Mouse (Mus musculus): ENCODE measurements around the gene Drosha. TPM values are rescaled to one million over a fixed set of nuclear protein-coding genes. Genes with fewer than 3 reads are reported as not detected.

Gene Drosha
- total RNA-seq, 2 experiments from 2014 or later: 90.3 to 92.2 TPM

DNA sequence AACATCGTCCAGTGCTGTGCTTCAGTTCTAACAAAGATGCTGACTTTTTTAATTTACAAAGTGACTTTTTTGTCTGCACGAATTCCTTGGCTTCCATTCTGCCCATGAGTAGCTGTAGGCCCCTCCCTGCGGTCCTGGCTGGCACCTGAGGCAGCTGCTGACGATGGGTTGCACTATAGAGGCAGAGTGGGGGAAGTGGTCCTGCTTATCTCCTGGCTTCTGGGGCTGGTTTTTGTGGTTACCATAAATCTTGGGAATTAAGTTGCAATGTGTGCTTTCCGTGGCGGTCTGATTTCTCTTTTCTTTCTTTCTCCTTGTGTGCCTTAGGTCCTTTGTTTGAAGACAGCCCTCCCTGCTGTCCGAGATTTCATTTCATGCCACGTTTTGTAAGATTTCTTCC lies 42.7 kb downstream of the Drosha start:
- DNase-seq (ENCODE audit: extremely low spot score in 1 of 2, low spot score in 2 of 2): no peak
- intact Hi-C loops (cut with DNase I): no loop called here

DNA sequence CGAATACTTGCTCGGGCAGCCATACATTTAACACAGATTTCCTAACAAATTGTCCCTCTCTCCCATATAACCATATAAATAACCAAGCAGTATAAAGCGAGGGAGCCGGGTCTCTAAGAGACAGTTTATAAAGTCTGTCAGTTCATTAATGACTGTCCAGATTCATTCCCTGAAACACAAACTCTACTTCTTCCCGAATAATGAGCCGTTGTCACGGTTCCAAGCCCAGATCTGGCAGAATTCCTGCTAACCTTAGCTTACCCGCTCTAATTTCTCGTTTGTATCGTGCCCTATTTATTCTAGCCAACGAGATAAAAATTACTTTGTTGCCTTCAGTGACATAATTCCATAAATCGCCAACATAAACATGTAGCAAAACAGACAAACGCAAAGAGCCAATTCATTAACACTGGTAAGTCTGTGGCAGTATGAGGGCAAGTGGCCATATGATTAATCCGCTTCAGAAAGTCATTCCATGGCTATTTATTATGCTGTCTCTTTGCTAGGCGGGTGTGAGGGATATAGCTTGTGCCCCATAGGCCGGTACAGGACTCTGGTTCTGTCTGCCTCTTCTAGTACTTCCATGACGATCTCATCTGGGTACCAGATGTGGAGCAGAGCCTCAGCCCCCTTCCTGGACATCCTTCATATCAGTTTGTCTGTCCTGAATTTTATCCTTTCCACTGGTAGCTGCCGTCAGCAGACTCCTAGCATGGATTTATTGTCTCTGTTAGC lies 51.0 kb downstream of the Drosha start:
- peak in 1 of 2 experiments; percentile 52 for DNase-seq (ENCODE audit: extremely low spot score in 1 of 2, low spot score in 2 of 2)
- intact Hi-C loops (cut with DNase I): no loop called here

DNA sequence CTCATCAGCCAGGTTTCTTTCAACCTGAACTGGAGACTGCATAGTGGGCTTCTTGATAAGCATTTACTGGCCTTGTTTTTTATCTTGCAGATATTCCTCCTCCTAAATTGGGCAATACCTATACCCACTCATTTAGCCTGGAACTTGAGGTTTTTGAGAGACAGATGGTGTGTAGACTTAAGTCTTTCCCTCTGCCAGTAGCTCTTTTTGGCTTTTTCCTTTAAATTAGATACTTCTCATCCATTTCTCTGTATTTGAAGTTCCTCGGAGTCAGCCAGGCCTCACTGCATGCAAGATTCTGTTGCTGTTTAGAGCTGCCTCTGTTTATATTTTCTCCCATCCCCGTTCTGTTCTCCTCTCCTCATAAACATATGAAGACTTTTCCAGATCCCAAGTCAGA lies 51.7 kb downstream of the Drosha start:
- DNase-seq (ENCODE audit: extremely low spot score in 1 of 2, low spot score in 2 of 2): peak in 1 of 2 experiments; percentile 28
- intact Hi-C loops (cut with DNase I): no loop called here

DNA sequence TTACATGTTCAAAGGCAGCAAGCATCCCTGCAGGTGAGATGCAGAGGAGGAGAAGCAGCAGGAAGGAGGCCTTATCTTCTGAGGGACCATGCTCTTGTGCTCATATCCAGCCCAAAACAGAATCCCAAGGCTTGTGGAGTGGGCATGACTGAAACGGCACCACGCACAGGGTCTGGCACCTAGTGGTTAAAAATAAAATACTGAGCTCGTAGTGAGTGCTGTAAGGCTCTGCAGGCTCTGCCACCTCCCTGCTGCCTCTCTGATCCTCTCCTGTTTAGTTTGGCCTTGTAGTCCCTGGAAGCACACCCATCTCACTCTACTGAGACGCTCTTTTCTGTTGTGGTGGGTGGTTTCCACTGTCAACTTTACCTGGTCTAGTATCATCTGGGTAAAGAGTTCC lies 52.3 kb downstream of the Drosha start:
- no peak for DNase-seq (ENCODE audit: extremely low spot score in 1 of 2, low spot score in 2 of 2)
- intact Hi-C loops (cut with DNase I): no loop called here

DNA sequence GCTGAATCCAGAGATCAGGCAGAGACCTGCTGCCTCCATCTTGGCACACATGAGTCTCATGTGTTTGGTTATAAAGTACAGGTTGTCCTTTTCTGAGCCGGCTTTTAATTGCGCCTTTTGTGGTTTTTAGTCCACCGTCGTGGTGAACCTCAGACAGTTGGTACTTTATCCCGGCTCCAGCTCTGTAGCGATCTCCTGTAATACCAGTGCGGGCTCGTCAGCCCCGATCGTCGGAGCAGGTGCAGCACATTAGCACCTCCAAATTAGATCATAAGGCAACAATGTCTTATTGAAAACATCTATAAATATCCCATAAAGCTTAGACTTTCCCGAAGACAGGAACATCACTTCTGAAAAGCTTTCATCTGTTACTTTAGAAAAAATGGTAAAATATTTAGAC lies 53.3 kb downstream of the Drosha start:
- intact Hi-C loops (cut with DNase I): no loop called here
- no peak for DNase-seq (ENCODE audit: extremely low spot score in 1 of 2, low spot score in 2 of 2)

DNA sequence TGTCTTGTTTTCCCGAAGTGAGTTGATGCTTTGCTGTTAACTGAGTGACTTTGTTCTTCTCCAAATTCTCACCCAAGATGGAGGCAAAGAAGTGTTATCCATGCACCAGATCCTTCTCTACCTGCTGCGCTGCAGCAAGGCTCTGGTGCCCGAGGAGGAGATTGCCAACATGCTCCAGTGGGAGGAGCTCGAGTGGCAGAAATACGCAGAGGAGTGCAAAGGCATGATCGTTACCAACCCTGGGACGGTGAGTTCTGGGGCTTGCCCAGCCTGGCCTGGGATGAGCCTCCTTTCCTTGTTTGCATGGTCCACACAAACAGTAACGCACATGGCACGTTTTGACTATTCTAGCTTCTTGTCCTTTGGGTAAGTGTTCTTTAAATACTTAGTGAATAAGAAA lies 54.0 kb downstream of the Drosha start:
- no peak for DNase-seq (ENCODE audit: extremely low spot score in 1 of 2, low spot score in 2 of 2)
- intact Hi-C loops (cut with DNase I): no loop called here

DNA sequence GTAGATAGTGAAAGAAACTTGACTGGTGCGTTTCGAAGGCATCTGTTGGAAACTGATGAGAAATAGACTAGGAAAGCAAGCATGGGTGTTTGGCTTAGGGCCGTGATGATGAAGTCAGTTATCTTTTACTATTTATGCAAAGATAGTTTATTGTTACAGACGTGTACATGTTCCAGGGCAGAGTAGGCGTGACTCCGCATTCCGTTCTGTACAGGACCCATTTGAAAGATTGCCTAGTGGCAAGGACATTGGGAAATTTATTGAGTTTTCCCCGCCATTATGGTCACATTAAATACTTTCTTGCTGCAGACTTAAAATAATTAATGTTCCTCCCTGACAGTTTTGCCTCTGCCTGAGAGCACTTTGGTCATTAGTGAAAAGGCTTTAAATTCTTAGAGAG lies 55.3 kb downstream of the Drosha start:
- intact Hi-C loops (cut with DNase I): no loop called here
- DNase-seq (ENCODE audit: extremely low spot score in 1 of 2, low spot score in 2 of 2): no peak

DNA sequence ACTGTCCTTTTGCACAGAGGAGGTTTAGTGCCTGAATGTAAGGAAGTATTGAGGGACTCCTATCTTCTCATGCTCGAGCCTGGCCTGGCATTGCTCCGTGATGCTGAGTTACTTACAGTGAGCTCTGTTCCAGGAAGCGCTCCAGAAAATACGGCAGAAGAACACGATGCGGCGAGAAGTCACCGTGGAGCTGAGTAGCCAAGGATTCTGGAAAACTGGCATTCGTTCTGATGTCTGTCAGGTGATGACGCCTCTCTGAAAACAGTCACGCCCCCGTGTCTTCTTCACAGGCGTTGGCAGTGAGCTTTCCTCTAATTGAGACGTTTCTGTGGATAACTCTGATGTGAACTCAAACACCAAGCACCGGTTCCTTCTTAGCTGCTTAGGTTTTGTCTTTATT lies 60.2 kb downstream of the Drosha start:
- no peak for DNase-seq (ENCODE audit: extremely low spot score in 1 of 2, low spot score in 2 of 2)
- intact Hi-C loops (cut with DNase I): no loop called here

DNA sequence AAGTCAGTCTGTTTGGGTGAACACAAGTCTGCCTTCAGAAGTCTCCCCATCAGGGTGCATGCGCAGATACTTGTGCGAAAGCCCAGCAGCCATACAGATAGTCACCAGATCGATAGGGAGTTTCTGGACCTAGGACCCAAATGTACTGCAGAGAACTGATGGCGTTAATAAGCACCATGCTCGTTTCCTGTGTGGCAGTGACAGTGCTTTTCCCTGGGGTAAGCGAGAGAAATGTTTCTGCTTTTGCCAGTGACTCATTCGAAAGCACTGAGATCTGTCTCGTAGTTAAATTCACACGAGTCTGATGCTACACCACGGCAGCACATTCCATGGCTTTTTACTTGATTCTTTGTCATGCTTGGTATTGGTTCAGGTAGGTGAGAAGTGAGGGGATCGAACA lies 60.7 kb downstream of the Drosha start:
- intact Hi-C loops (cut with DNase I): no loop called here
- no peak for DNase-seq (ENCODE audit: extremely low spot score in 1 of 2, low spot score in 2 of 2)

DNA sequence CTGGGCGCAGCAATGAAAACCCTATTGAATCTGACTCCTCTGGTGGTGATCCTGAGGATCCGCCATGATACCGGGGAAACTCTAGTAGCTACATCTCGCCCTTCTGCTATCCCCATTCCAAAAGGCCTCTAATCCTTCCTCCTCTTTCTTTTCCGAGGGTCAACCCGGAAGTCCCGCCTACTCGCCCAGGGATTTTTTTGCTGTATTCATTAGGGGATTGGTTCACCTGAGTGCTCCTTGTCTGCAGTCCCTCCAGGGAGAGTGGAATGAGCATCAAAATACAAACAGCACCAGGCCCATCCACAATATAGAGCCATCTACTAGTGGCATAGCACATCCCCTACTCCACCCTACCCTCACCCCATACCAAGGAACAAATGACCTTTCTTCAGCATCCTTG lies 62.6 kb downstream of the Drosha start:
- DNase-seq (ENCODE audit: extremely low spot score in 1 of 2, low spot score in 2 of 2): no peak
- intact Hi-C loops (cut with DNase I): no loop called here

DNA sequence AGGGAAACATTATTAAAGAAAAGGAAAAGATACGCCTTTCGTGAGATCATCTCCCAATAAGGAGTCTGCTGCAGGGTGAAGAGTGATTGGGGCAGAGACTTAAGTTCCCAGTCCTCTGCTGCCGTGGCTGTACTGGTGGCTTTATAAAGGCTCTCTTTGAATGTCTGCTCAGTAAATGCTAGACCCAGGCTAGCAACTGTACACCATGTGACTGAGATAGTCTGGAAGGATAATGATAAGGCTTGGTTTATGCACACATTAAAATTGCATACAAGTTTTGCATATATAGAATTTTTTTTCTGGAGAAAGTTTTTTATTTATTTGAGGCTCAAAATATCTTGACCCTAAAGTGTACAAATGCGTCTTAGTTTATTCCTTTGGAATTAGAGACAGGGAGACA lies 63.7 kb downstream of the Drosha start:
- DNase-seq (ENCODE audit: extremely low spot score in 1 of 2, low spot score in 2 of 2): no peak
- intact Hi-C loops (cut with DNase I): no loop called here

DNA sequence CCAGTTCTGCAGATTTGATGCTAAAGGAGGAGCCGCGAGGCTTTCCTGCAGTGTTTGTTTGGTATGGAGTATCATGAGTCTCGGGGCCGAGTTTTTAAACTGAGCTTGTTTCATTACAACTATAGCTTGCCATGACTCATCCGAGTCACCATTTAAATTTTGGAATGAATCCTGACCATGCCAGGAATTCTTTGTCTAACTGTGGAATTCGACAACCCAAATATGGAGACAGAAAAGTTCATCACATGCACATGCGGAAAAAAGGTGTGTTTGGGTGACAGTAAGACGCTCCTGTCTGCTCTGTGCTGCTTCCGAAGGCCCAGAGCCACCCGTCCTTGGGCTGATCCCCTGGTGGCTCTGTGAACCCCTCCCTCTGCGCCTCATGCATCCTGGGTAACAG lies 65.3 kb downstream of the Drosha start:
- DNase-seq (ENCODE audit: extremely low spot score in 1 of 2, low spot score in 2 of 2): no peak
- intact Hi-C loops (cut with DNase I): no loop called here

DNA sequence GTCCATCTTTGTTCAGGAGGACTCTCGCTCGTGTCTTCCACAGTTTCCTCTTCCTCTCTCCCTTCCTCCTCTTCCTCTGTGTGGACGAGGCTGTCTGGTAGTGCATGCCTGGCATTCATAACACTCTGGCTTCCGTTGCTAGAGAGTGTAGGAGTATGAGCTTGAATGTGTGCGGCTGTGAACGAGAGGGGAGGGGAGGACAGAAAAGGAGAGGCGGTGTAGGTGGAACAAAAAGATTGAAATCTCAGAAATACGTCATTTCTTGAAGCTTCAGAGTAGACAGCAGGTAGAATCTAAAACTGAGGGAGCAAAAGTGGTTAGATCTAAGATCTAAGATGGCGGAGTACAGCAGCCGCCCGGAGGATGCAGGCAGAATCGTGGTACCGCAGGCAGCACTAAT lies 70.8 kb downstream of the Drosha start:
- DNase-seq (ENCODE audit: extremely low spot score in 1 of 2, low spot score in 2 of 2): no peak
- intact Hi-C loops (cut with DNase I): no loop called here

DNA sequence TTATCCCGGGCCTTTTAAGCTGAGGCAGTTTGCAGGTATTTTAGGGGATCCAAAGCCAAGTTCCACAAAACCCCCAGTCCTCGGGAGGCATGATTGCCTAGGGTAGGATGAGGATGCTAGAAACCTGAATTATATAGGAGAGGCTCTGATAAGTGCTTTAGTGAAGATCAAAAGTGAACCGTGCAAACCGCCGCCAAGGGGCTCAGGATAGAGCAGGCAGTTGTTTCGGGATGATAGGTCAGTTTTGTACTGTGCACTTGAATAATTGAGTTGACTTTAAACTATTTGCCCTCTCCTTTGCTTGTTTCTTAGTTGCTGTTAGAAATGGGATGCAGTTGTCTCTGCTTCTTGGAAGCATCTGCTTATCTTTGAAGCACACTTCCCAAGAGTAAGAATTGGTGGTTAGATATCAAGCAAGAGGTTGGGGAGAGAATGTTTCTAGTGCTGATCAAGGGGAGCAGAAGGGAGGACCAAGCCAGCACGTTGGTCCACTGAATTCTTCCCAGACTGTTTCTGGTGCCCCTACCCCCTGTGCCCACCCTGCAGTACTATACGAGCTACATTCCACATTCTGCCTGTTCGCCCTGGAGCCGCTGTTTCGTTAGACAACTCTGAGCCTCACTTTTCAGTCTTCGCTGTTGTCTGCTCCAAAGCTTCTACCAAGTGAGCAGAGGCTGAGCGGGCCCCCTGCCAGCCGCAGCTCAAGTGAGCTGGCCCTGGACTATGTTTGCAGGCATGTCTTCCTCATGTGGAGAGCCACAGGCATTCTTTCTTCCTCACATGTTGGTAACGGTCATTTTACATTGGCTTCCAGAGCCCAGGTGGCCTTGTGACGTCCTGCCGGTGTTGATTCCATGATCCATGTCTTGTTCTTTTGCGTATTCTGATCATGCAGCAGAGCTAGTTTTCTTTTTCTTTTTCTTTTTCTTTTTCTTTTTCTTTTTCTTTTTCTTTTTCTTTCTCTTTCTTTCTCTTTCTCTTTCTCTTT lies 71.7 kb downstream of the Drosha start:
- DNase-seq (ENCODE audit: extremely low spot score in 1 of 2, low spot score in 2 of 2): no peak
- intact Hi-C loops (cut with DNase I): no loop called here

DNA sequence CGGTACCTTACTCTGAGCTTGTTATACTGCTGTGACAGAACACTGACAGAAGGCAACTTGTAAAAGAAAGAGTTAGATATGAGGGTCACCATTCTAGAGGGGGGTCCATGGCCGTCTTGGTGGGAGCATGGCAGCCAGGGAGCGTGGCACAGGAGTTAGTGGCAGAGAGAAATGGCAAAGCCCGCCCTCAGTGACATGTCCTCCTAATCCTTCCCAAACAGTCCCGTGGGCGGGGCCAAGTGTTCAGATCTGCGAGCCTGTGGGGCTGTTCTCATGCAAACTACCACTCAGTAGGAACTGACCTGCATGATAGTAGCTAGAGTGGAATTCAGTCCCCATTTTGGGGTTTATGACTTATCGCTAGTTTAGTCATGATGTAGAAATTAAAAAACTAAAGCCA lies 73.2 kb downstream of the Drosha start:
- intact Hi-C loops (cut with DNase I): no loop called here
- no peak for DNase-seq (ENCODE audit: extremely low spot score in 1 of 2, low spot score in 2 of 2)

DNA sequence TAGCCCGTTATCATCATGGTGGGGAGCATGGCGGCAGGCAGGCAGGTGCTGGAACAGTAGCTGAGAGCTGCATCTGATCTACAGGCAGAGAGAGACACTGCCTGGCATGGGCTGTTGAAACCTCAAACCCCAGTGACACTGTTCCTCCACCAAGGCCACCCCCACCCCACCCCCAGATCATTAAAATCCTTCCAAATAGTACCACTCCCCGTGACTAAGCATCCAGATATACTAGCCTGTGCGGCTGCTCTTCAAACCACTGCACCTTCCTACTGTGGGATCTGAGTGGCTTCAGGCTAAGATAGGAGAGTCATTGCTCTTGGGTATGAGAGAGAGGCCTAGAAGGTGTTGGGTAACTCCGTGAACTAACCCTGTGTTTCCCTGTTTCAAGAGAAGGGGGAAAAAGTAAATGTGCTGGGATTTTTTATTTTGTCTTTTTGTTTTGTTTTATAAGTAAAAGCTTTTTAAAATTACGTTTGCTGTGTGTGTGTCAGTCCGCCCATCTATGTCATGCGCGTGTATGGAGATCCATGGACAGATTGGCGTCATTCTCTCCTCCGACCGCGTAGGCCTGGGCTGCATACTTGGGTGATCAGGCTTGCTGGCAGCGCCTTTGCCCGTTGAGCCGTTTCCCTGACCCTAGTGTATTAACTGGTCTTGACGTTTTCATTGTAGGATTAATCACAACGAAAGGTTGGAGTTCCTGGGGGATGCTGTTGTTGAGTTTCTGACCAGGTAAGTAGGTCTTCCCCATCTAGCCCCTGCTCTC lies 76.0 kb downstream of the Drosha start:
- no peak for DNase-seq (ENCODE audit: extremely low spot score in 1 of 2, low spot score in 2 of 2)
- intact Hi-C loops (cut with DNase I): loop anchor here (10.0 kb wide), 1 partner anchor 274 kb away; the partner anchor contains the start of gene Cdh6

DNA sequence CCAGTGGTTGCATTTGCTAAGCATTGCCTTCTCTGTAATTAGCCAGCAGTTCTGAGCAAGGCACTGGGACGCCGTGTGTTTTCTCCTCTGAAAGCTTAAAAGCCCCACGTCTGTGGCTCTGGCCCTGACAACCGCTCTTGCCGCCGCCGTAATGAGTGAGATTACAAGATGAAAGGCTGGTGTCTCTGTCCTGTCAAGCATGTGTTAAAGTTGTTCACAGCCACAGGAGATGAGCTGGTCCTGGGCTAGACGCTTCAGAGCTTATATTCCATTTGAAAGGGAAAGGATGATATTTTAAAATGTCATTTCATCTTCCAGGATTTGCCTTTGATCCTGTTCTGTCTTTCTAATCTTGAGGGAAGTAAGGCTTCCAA lies 76.6 kb downstream of the Drosha start:
- intact Hi-C loops (cut with DNase I): loop anchor here (10.0 kb wide), 1 partner anchor 274 kb away; the partner anchor contains the start of gene Cdh6
- DNase-seq (ENCODE audit: extremely low spot score in 1 of 2, low spot score in 2 of 2): no peak

DNA sequence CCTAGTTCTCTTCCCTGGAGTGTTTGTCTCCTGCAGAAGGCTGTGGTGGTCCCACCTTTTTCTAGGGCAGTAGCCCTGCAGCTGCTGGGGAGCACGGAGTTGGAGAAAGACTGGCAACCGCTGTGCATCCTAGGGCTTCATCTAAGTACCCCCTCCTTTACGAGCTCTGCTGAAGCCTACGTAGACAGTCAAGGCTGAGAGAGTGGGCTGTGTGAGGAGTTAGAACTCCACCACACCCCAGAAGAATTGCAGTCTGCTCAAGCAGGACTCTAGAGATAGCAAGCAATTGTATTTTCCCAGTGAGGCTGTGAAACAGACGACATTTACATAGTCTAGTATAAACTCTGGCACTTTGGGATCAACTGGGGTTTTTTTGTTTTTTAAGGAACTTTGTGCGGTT lies 79.8 kb downstream of the Drosha start:
- DNase-seq (ENCODE audit: extremely low spot score in 1 of 2, low spot score in 2 of 2): no peak
- intact Hi-C loops (cut with DNase I): loop anchor here (10.0 kb wide), 1 partner anchor 270 kb away; the partner anchor contains the start of gene Cdh6

Measured in left cerebral cortex, postnatal 10 days (tissue).